Mouse (Mus musculus) midbrain, embryonic 14.5 days (tissue): ENCODE data around the gene Irx2. TPM values are rescaled to one million over a fixed set of nuclear protein-coding genes. Genes with fewer than 3 reads are reported as not detected.
A peak's percentile ranks its signal among the peaks of the same experiment; 100 is the strongest.

Experiments
- ATAC-seq: fragments of 200-750 bp; cut with Nextera tagmentation; 2 replicates; pipeline ENCODE4 v1.8.0; 2017; ENCODE audit warnings: moderate number of reproducible peaks, moderate library complexity; ENCODE audit not compliant: low FRiP score, low TSS enrichment
- DNase-seq: peaks from one replicate; pipeline ENCODE4 v3.0.0-alpha.2; 2015
- H3K27ac ChIP-seq: fragments of 300-500 bp; sonication (generic); replicated peaks from 2 replicates; pipeline ENCODE4 v1.5.1; 2014; ENCODE audit warnings: mild to moderate bottlenecking, low read depth, low read length, moderate library complexity
- H3K27me3 ChIP-seq: fragments of 300-500 bp; sonication (generic); 2 replicates; pipeline ENCODE4 v1.6.1; 2014; ENCODE audit warnings: low read length, control low read depth, mixed read lengths; ENCODE audit not compliant: control insufficient read depth, insufficient read depth
- H3K36me3 ChIP-seq: fragments of 300-500 bp; sonication (generic); 2 replicates; pipeline ENCODE4 v1.6.1; 2014; ENCODE audit warnings: low read length, control low read depth; ENCODE audit not compliant: control insufficient read depth, insufficient read depth
- H3K4me1 ChIP-seq: fragments of 300-500 bp; sonication (generic); 2 replicates; pipeline ENCODE4 v1.6.1; 2014; ENCODE audit warnings: mild to moderate bottlenecking, antibody characterized with exemption, low read length, control low read depth; ENCODE audit not compliant: control insufficient read depth, insufficient read depth
- H3K4me2 ChIP-seq: fragments of 300-500 bp; sonication (generic); 2 replicates; pipeline ENCODE4 v1.6.1; 2014; ENCODE audit warnings: mild to moderate bottlenecking, low read length, moderate library complexity
- H3K4me3 ChIP-seq: fragments of 300-500 bp; sonication (generic); replicated peaks from 2 replicates; pipeline ENCODE4 v1.5.1; 2014; ENCODE audit warnings: low read depth, low read length
- H3K9ac ChIP-seq: fragments of 300-500 bp; sonication (generic); replicated peaks from 2 replicates; pipeline ENCODE4 v1.6.1; 2014; ENCODE audit warnings: mild to moderate bottlenecking, low read length, moderate library complexity
- H3K9me3 ChIP-seq: fragments of 300-500 bp; sonication (generic); 2 replicates; pipeline ENCODE4 v1.6.1; 2016; ENCODE audit warnings: low read length, control low read depth, mixed read lengths; ENCODE audit not compliant: control insufficient read depth
- WGBS: fragments of 180-500 bp; shearing (Covaris S2); extraction: QIAGEN DNeasy Blood & Tissue Kit; methylation state at CpG from one replicate; pipeline ENCODE4 v1.1.7; 2014; 5-methylcytosine and 5-hydroxymethylcytosine counted together
- polyA plus RNA-seq: library from polyadenylated mRNA; unstranded; fragments of >200 nt; fragmentation: Nextera tagmentation; extraction: Ambion mirVana; gene quantifications from 2 replicates; pipeline ENCODE4 v1.2.1, GENCODE M21; 2014

The Irx2 gene
- polyA plus RNA-seq: 57.1 and 64.8 TPM in 2 replicates

DNA sequence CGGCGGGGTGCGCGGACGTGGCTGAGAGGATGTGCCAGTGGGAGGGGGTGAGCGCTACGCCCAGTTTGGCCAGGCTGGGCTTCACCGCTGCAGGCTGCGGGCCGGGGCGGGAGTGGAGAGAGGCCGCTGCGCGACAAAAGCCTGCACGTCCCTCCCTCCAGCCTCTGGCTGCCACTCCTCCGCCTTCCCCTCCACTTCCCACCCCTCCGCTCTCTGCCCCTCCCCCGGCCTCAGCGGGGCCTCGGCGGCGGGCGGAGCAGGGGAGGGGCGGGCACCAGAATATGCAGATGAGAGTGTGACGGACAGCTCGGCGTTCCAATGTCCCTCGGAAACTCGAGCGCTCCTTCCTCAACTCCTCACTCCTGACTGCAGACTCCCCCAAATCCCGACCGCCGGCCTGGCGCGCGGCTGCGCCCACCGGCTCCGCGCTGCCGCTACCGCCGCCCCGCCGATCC, at the start of gene Irx2:
Gene Irx2, plus strand, starts transcription at position 359 of the 455 bp plus-strand sequence.
- Histone ChIP-seq H3K9ac (peak within 1 kb of the TSS; percentile 92), H3K27me3 (peaks cover 19% of the 10 kb centered on the region), H3K9me3 (no peaks in the 10 kb centered on the region), H3K27ac (peak within 1 kb of the TSS; percentile 94), H3K4me2 (peak within 1 kb of the TSS; percentile 79), H3K4me1 (peaks cover 24% of the 10 kb centered on the region), H3K4me3 (peak within 1 kb of the TSS; percentile 75), H3K36me3 (peaks cover 25% of the 10 kb centered on the region)
- ATAC-seq (peak; percentile 91), DNase-seq (peak; percentile 94)
- WGBS: 1% methylated on average over 33 of the region's 45 CpGs

DNA sequence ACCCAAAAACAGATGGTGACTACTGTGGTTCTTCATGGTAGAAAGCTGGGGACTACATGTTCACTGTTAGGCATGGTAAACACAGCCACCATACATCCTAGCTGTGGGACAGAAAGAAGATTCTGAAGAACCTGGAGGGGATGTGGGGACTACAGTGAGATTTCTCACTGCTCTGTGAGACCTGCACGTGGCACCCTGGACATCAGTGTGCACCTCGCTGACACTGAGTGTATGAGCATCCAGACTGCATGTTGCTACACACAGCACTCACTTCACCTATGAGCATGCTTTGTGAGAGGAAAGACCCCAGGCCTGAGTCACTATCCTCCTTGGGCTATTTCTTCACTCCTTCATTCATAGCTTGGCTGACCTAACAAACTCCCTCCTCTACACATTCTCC, 47.3 kb upstream of the Irx2 start:
- Histone ChIP-seq H3K27ac (no peak overlapping the region), H3K27me3 (no peaks in the 10 kb centered on the region), H3K4me2 (no peak overlapping the region), H3K9me3 (peaks cover 7% of the 10 kb centered on the region; the same call in 1 of the 2 replicates), H3K4me3 (no peak overlapping the region), H3K36me3 (no peaks in the 10 kb centered on the region), H3K4me1 (0 out of 2 replicates have a peak, but pooled peaks cover 3% of the 10 kb centered on the region), H3K9ac (no peak overlapping the region)
- ATAC-seq (no peak), DNase-seq (no peak)
- WGBS: 94% methylated on average over 2 of the region's 2 CpGs

DNA sequence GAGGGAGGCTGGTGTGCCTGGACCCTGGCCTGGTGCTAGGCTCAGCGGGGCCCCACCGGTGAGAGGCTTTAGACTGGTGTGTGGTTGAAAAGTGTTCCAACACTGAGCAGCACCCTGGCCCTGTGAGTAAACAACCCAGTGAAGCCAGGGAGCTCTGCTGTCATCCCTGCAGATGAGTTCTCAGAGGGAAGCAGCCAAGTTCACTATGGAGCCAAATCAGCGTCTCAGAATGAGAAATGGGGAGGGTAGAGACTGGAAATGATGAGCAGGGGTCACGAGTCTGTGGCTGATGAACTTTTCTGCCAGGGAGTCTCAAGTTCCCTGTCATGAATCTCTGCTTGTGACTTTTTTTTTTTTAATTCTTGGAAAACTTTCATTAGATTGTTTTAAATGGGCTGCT, 36.1 kb upstream of the Irx2 start:
- H3K27ac ChIP-seq: no peak overlapping the region
- no peak overlapping the region for H3K4me2 ChIP-seq
- H3K4me3 ChIP-seq: no peak overlapping the region
- DNase-seq: no peak
- WGBS: 73% methylated on average over 4 of the region's 4 CpGs
- H3K9me3 ChIP-seq: no peaks in the 10 kb centered on the region
- H3K9ac ChIP-seq: no peak overlapping the region
- H3K36me3 ChIP-seq: no peaks in the 10 kb centered on the region
- no peaks in the 10 kb centered on the region for H3K4me1 ChIP-seq
- ATAC-seq: no peak
- H3K27me3 ChIP-seq: no peaks in the 10 kb centered on the region

DNA sequence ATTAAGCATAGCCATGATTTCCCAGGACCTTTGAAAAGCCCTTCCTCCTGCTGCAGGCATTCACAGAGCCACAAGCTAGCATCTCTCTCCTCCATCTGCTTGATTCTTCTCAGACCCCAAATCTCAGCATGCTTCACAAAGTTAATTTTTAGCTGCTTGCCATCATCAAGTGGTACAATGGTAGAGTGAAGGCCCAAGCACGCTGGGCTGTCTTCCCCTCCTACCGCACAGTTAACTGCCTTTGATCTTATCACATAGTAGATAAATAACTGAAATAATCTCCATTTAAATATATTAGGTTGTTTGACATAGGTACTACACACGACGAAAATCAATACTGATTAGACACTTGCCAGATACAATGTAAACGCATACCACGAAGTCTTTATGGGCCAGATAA, 35.3 kb upstream of the Irx2 start:
- Histone ChIP-seq H3K36me3 (no peaks in the 10 kb centered on the region), H3K9me3 (no peaks in the 10 kb centered on the region), H3K27ac (no peak overlapping the region), H3K4me1 (no peaks in the 10 kb centered on the region), H3K27me3 (no peaks in the 10 kb centered on the region), H3K4me3 (no peak overlapping the region), H3K4me2 (no peak overlapping the region), H3K9ac (no peak overlapping the region)
- ATAC-seq (no peak), DNase-seq (no peak)
- 89% methylated on average over 6 of the region's 6 CpGs for WGBS

DNA sequence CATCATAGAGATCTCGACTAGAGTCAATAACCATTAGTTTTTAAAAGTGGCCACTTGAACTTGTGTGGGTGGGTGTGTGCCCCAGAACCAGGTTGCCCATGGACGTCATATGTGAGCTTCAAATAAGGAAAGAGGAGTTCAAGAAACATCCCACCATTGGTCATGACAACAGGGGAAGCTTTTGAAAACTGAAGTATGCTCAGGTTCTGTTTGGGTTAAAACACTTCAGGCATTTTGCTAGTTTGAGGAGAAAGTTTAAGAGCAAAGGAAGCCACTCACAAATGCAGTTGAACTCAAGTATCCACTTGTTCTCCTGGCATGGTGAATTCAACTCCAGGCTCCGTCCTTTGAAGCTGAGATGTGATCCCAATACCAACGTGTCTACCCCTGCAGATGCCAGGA, 34.9 kb upstream of the Irx2 start:
- H3K27ac ChIP-seq: no peak overlapping the region
- H3K9me3 ChIP-seq: no peaks in the 10 kb centered on the region
- no peaks in the 10 kb centered on the region for H3K36me3 ChIP-seq
- H3K4me1 ChIP-seq: no peaks in the 10 kb centered on the region
- H3K9ac ChIP-seq: no peak overlapping the region
- no peak overlapping the region for H3K4me2 ChIP-seq
- WGBS: 87% methylated on average over 4 of the region's 4 CpGs
- ATAC-seq (no peak), DNase-seq (no peak)
- H3K4me3 ChIP-seq: no peak overlapping the region
- no peaks in the 10 kb centered on the region for H3K27me3 ChIP-seq

DNA sequence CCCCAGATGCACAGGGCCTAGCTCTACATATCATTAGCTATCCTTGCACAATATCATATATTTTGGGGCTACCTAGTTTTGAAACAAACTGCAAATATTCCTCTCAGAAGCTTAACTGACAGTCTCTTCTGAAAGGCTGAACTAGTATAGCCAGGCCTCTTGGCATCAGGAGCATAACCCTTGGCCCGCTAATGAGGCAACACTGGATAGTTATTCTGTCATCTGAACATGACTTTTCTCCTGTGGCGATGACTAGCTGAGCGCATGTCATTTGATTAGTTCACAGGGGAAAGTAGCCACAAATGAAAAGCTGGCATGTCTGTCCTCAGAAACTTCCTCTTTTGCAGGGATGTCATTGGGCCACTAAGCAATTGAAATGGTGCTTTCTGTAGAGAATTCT, 29.4 kb upstream of the Irx2 start:
- Histone ChIP-seq H3K27ac (no peak overlapping the region), H3K36me3 (no peaks in the 10 kb centered on the region), H3K9me3 (no peaks in the 10 kb centered on the region), H3K27me3 (no peaks in the 10 kb centered on the region), H3K4me3 (no peak overlapping the region), H3K9ac (no peak overlapping the region), H3K4me2 (no peak overlapping the region), H3K4me1 (no peaks in the 10 kb centered on the region)
- ATAC-seq (no peak), DNase-seq (no peak)
- WGBS: 94% methylated on average over 3 of the region's 3 CpGs

DNA sequence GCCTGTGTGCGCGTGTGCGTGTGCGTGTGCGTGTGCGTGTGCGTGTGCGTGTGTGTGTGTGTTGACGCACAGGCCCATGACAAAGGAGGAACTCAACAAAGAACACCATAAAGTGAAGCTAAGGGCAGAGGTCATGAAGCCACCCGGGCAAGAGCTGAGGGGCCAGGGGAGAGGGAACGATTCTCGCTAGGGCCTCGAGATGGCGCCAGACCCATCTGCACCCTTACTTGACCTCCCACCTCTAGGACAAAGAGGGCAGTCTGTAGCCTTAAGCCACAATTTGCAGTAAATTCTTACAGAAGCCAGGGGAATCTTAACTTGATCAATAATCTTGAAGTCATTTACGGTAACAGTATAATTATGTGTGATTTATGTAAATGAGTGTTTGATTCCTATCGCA, 19.9 kb upstream of the Irx2 start:
- no peaks in the 10 kb centered on the region for H3K36me3 ChIP-seq
- DNase-seq: no peak
- no peaks in the 10 kb centered on the region for H3K27me3 ChIP-seq
- no peak overlapping the region for H3K4me3 ChIP-seq
- no peak overlapping the region for H3K27ac ChIP-seq
- no peak overlapping the region for H3K4me2 ChIP-seq
- H3K4me1 ChIP-seq: no peaks in the 10 kb centered on the region
- 66% methylated on average over 16 of the region's 16 CpGs for WGBS
- peaks cover 3% of the 10 kb centered on the region; the same call in 1 of the 2 replicates for H3K9me3 ChIP-seq
- ATAC-seq: no peak
- no peak overlapping the region for H3K9ac ChIP-seq

DNA sequence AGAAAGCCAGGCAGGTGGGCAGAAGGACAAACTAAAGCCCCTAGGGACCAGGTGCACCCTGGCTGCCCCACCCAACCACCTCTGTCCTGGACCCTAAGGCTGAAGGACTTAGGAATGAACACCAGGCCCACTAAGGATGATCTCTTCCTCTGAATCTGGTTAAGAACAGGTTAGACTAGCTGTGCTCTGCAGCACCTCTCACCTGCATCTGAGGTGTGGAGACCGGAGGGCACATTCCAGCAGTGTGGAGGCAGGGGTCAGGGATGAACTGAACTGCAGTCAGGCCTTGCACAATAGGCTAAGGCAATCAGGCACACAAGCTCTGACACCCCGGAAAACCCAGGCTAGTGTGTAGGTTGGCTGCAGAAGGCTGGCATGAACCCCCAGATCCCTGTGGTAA, 18.3 kb upstream of the Irx2 start:
- H3K9me3 ChIP-seq: peaks cover 3% of the 10 kb centered on the region; the same call in 1 of the 2 replicates
- no peaks in the 10 kb centered on the region; the same call in 1 of the 2 replicates for H3K27me3 ChIP-seq
- H3K4me3 ChIP-seq: no peak overlapping the region
- H3K4me1 ChIP-seq: no peaks in the 10 kb centered on the region
- H3K9ac ChIP-seq: no peak overlapping the region
- DNase-seq (no peak), ATAC-seq (no peak)
- no peaks in the 10 kb centered on the region for H3K36me3 ChIP-seq
- no peak overlapping the region for H3K4me2 ChIP-seq
- no peak overlapping the region for H3K27ac ChIP-seq
- WGBS: 93% methylated on average over 2 of the region's 2 CpGs

DNA sequence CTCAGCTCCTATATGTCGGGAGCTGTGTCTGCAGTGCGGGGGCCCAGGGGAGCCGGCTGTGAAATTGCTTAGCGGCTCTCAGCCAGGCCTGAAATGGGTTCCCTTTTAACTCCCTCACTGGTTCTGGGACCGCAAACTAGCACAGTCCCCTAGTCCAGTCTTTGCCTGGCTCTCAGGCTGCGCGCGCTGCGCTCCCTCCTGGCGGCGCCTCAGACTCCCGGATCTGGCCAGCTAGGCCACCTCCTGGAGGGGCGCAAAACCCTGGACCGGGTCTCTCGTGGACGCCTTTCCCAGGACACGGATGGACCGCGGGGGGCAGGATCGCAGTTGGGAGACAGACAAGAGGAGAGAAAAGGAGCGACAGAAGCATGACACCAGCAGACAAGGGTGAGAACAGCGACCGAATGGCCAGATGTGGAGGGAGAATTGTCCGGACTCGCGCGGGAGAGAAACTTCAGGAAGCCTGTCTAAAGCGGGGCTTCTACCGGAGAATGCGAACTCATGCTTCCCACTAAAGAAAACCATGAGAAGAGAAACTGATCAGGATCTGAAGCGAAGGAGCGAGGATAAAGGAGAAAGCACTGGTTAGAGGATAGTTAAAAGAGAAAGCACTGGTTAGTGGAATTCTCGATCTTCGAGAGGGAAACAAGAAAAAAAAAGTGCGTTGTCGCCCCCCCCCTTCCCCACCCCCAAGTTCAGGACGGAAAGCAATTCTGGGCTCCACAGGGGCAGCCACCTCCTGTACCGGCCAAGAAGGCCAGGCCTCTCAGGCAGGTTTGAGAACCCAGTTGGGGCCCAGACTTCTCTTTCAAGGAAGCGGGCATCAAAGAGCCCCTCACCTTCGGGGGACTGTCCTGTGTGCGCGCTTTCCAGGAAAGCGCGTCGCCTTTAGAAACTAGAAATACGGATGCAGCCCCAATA, 4.4 kb upstream of the Irx2 start:
- peaks cover 26% of the 10 kb centered on the region for H3K27me3 ChIP-seq
- 0 out of 2 replicates have a peak, but pooled peaks cover 9% of the 10 kb centered on the region for H3K4me1 ChIP-seq
- peak overlapping the region; percentile 75 for H3K4me3 ChIP-seq
- no peaks in the 10 kb centered on the region for H3K9me3 ChIP-seq
- H3K9ac ChIP-seq: peak overlapping the region; percentile 59
- H3K4me2 ChIP-seq: peak overlapping the region; percentile 79
- DNase-seq (peak; percentile 81), ATAC-seq (no peak)
- peak overlapping the region; percentile 73 for H3K27ac ChIP-seq
- H3K36me3 ChIP-seq: no peaks in the 10 kb centered on the region
- under 1% methylated on average over 46 of the region's 46 CpGs for WGBS
